Mouse (Mus musculus) heart, postnatal 0 days (tissue): ENCODE measurements at regions not wholly inside any gene's neighbourhood (a gene's known extent, or its start where the extent isn't known, plus 50 kb on each side); places are given as distances from the start of the nearest gene placed in this dataset.

ENCODE experiments used
- CTCF ChIP-seq: IDR thresholded peaks from 2 replicates; pipeline ENCODE4 v1.5.1; 2016; ENCODE audit warnings: antibody characterized with exemption, control low read depth, low read depth
- EP300 ChIP-seq: IDR thresholded peaks from 2 replicates; pipeline ENCODE4 v1.6.1; 2016; ENCODE audit warnings: antibody characterized with exemption, low read depth

- TF ChIP-seq CTCF, result no peak
- no peak for TF ChIP-seq EP300
Measured at GRCm38 (mm10) chr2:168345384-168345783, 63.8 kb upstream of the Kcng1 start.
